Comparison of ENCODE assay signal across 31 mouse cellular contexts in the genomic region with DNA sequence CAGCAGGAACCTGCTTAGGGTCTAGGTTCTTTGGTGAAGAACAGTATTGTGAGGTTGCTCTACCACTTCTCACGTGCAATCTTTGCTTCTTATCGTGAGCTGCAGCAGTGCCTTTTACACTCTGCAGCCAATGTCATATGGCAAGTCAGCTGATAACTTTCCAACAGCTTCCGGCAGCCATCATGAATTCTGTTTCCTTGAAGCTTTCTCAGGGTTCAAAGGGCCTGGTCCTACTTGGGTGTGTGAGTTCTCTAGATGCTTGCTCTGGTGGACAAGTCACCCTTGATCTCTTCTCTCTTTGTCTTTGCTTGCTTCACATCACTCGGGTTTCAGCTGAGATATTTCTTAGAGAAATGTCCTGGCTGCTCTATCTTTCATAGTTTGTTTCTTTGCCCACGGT.
"Had no signal": no experiment of that assay in that cellular context is flagged by ENCODE, and none has a peak within 500 bp of the region (broad histone marks: within the 10 kb centered on the region; RNA-seq: fewer than 3 reads in every experiment).

No protein-coding gene starts in this region.

- H3K36me3 ChIP-seq: limb, embryonic 10.5 days; limb, embryonic 12.5 days; limb, embryonic 13.5 days; limb, embryonic 15.5 days; liver, embryonic 12.5 days; liver, embryonic 13.5 days; liver, embryonic 15.5 days; lung, embryonic 15.5 days; midbrain, embryonic 10.5 days; midbrain, embryonic 12.5 days; midbrain, embryonic 13.5 days; midbrain, embryonic 15.5 days; neural tube, embryonic 12.5 days; neural tube, embryonic 13.5 days had no signal

- H3K27me3 ChIP-seq: limb, embryonic 12.5 days; limb, embryonic 13.5 days; limb, embryonic 15.5 days; liver, embryonic 12.5 days; liver, embryonic 13.5 days; liver, embryonic 15.5 days; lung, embryonic 15.5 days; megakaryocyte, embryonic 14.5 days; midbrain, embryonic 12.5 days; midbrain, embryonic 13.5 days; midbrain, embryonic 15.5 days; neural tube, embryonic 12.5 days; neural tube, embryonic 13.5 days had no signal

- H3K4me1 ChIP-seq: limb, embryonic 10.5 days; limb, embryonic 12.5 days; limb, embryonic 13.5 days; limb, embryonic 15.5 days; liver, embryonic 12.5 days; liver, embryonic 13.5 days; liver, embryonic 15.5 days; neural tube, embryonic 12.5 days; neural tube, embryonic 13.5 days had no signal

- H3K4me2 ChIP-seq: limb, embryonic 12.5 days; limb, embryonic 13.5 days; limb, embryonic 15.5 days; liver, embryonic 11.5 days; liver, embryonic 12.5 days; liver, embryonic 13.5 days; liver, embryonic 15.5 days; lung, embryonic 14.5 days; lung, embryonic 15.5 days; midbrain, embryonic 11.5 days; midbrain, embryonic 12.5 days; midbrain, embryonic 13.5 days; midbrain, embryonic 15.5 days; neural tube, embryonic 12.5 days; neural tube, embryonic 13.5 days had no signal

- H3K9ac ChIP-seq: limb, embryonic 12.5 days; limb, embryonic 13.5 days; limb, embryonic 15.5 days; liver, embryonic 12.5 days; liver, embryonic 13.5 days; liver, embryonic 14.5 days; liver, embryonic 15.5 days; liver, postnatal 0 days; lung, embryonic 14.5 days; lung, embryonic 15.5 days; midbrain, embryonic 12.5 days; midbrain, embryonic 13.5 days; midbrain, embryonic 15.5 days; neural tube, embryonic 12.5 days; neural tube, embryonic 13.5 days had no signal

- H3K9me3 ChIP-seq: limb, embryonic 10.5 days; limb, embryonic 13.5 days; limb, embryonic 15.5 days; liver, embryonic 13.5 days; liver, embryonic 15.5 days; lung, embryonic 15.5 days; midbrain, embryonic 12.5 days; midbrain, embryonic 13.5 days; midbrain, embryonic 15.5 days; neural tube, embryonic 13.5 days had no signal

- ATAC-seq: liver, embryonic 12.5 days; liver, postnatal 0 days; lung, postnatal 0 days had no signal

- H3K4me3 ChIP-seq: limb, embryonic 10.5 days; limb, embryonic 12.5 days; limb, embryonic 13.5 days; limb, embryonic 15.5 days; liver, embryonic 12.5 days; liver, embryonic 13.5 days; liver, embryonic 15.5 days; lung, embryonic 15.5 days; megakaryocyte, embryonic 14.5 days; midbrain, embryonic 10.5 days; midbrain, embryonic 12.5 days; midbrain, embryonic 13.5 days; midbrain, embryonic 15.5 days; myocyte; neural tube, embryonic 12.5 days; neural tube, embryonic 13.5 days had no signal

- DNase-seq: left cerebral cortex, postnatal 4 days; liver; liver, embryonic 13.5 days; liver, postnatal 0 days; lung, adult 18-20 months; lung, adult 2 months; lung, embryonic 14.5 days; lung, postnatal 10 days; lung, postnatal 14 days; lung, postnatal 36 days; lung, postnatal 4 days had no signal

- H3K27ac ChIP-seq: limb, embryonic 10.5 days; limb, embryonic 12.5 days; limb, embryonic 13.5 days; limb, embryonic 15.5 days; liver, embryonic 12.5 days; liver, embryonic 13.5 days; liver, embryonic 14.5 days; liver, embryonic 15.5 days; lung, embryonic 15.5 days; macrophage; midbrain, embryonic 10.5 days; midbrain, embryonic 12.5 days; midbrain, embryonic 13.5 days; neural tube, embryonic 12.5 days; neural tube, embryonic 13.5 days had no signal
